Mouse (Mus musculus) testis, adult 10 weeks (tissue): Measurements from ENCODE around the gene Chst4. TPM values are rescaled to one million over a fixed set of nuclear protein-coding genes. Genes with fewer than 3 reads are reported as not detected.

ENCODE experiments used
- polyA plus RNA-seq: library from polyadenylated mRNA; stranded (reverse); fragments of 350-450 nt; fragmentation: Illumina TruSeq; extraction: RNeasy Lipid Tissue Mini Kit (QIAGEN cat#74804); gene quantifications from one replicate; pipeline ENCODE4 v1.2.3, GENCODE M21; 2014; ENCODE audit warnings: low read depth, low replicate concordance

The Chst4 gene
- not detected for polyA plus RNA-seq

GRCm38 (mm10) chr8:110039659-110040058 is at the start of gene Chst4:
Chst4 (minus strand) TSS chr8:110039740.

GRCm38 (mm10) chr8:110079282-110080221 is 40.0 kb upstream of the Chst4 start, which contains the start of gene Zfp612:
Zfp612 (plus strand) TSS chr8:110079746.

GRCm38 (mm10) chr8:109990224-109990623 is 49.3 kb downstream of the Chst4 start, which contains the start of gene Tat:
Tat (plus strand) TSS chr8:109990437.

Other genes starting within 250 kb of the Chst4 start
- gene Phlpp2, start 171.2 kb downstream of the Chst4 start, polyA plus RNA-seq: 3.1 TPM
- gene Marveld3, start 77.5 kb downstream of the Chst4 start, polyA plus RNA-seq: 1.4 TPM
- gene Tat, start 49.3 kb downstream of the Chst4 start, polyA plus RNA-seq: 0.11 TPM
- 20.3 TPM for gene Zfp612, start 40.0 kb upstream of the Chst4 start, polyA plus RNA-seq
- gene Gm21964, start 61.5 kb upstream of the Chst4 start, polyA plus RNA-seq: 0.31 TPM
- not detected for gene Gm17720, start 63.0 kb upstream of the Chst4 start, polyA plus RNA-seq
- 0.20 TPM for gene Calb2, start 128.5 kb upstream of the Chst4 start, polyA plus RNA-seq
- 1.9 TPM for gene Cmtr2, start 175.9 kb upstream of the Chst4 start, polyA plus RNA-seq
- gene Hydin, start 227.2 kb upstream of the Chst4 start, polyA plus RNA-seq: 53.0 TPM